Mouse (Mus musculus): Measurements from ENCODE around the gene 4930516K23Rik. TPM values are rescaled to one million over a fixed set of nuclear protein-coding genes. Genes with fewer than 3 reads are reported as not detected.

The 4930516K23Rik gene
- not detected in 2 replicates for polyA plus RNA-seq (2014; fragmentation: Nextera tagmentation; extraction: Ambion mirVana)

GRCm38 (mm10) chr7:104061345-104061744, at the start of gene 4930516K23Rik:
Gene 4930516K23Rik (minus strand): TSS chr7:104061445.
- no peak for DNase-seq (ENCODE audit: low spot score)
- no peak for ATAC-seq (replicated peaks; ENCODE audit: low FRiP score)
- H3K36me3 ChIP-seq (ENCODE audit: control insufficient read depth, insufficient read depth, low read length) = no peaks in the 10 kb centered on the region
- no peaks in the 10 kb centered on the region for H3K27me3 ChIP-seq (replicated peaks; ENCODE audit: control insufficient read depth, insufficient read depth, low read length)
- H3K9ac ChIP-seq (ENCODE audit: low read depth, low read length) = no peak within 1 kb of the TSS
- WGBS = 46% methylated on average over 2 of the region's 2 CpGs
- no peaks in the 10 kb centered on the region for H3K9me3 ChIP-seq (ENCODE audit: control insufficient read depth, low read length)
- no peaks in the 10 kb centered on the region for H3K4me1 ChIP-seq (replicated peaks; ENCODE audit: control insufficient read depth, insufficient read depth, low read length)
- no peak within 1 kb of the TSS for H3K4me2 ChIP-seq
- no peak within 1 kb of the TSS for H3K4me3 ChIP-seq (ENCODE audit: low read depth, low read length)
- no peak within 1 kb of the TSS for H3K27ac ChIP-seq (ENCODE audit: low read depth, low read length)

- Histone ChIP-seq H3K9ac (ENCODE audit: low read depth, low read length) (no peak within 1 kb of the TSS), H3K36me3 (ENCODE audit: control insufficient read depth, insufficient read depth, low read length) (no peaks in the 10 kb centered on the region), H3K27ac (ENCODE audit: low read depth, low read length) (no peak within 1 kb of the TSS), H3K9me3 (ENCODE audit: control insufficient read depth, low read length) (no peaks in the 10 kb centered on the region), H3K4me3 (ENCODE audit: low read depth, low read length) (no peak within 1 kb of the TSS), H3K4me2 (no peak within 1 kb of the TSS), H3K4me1 (replicated peaks; ENCODE audit: control insufficient read depth, insufficient read depth, low read length) (no peaks in the 10 kb centered on the region), H3K27me3 (replicated peaks; ENCODE audit: control insufficient read depth, insufficient read depth, low read length) (no peaks in the 10 kb centered on the region)
- DNase-seq (ENCODE audit: low spot score) (no peak), ATAC-seq (replicated peaks; ENCODE audit: low FRiP score) (no peak)
Measured at GRCm38 (mm10) chr7:104104757-104104972, 43.4 kb upstream of the 4930516K23Rik start, which contains the start of gene Olfr646. Gene Olfr646 (plus strand): TSS chr7:104104873.

- Histone ChIP-seq H3K27me3 (replicated peaks; ENCODE audit: control insufficient read depth, insufficient read depth, low read length) (no peaks in the 10 kb centered on the region), H3K27ac (ENCODE audit: low read depth, low read length) (no peak overlapping the region), H3K9me3 (ENCODE audit: control insufficient read depth, low read length) (no peaks in the 10 kb centered on the region), H3K36me3 (ENCODE audit: control insufficient read depth, insufficient read depth, low read length) (no peaks in the 10 kb centered on the region), H3K9ac (ENCODE audit: low read depth, low read length) (no peak overlapping the region), H3K4me3 (ENCODE audit: low read depth, low read length) (no peak overlapping the region), H3K4me1 (replicated peaks; ENCODE audit: control insufficient read depth, insufficient read depth, low read length) (no peaks in the 10 kb centered on the region), H3K4me2 (no peak overlapping the region)
- WGBS = 45% methylated on average over 4 of the region's 4 CpGs
- ATAC-seq (replicated peaks; ENCODE audit: low FRiP score) (peak; percentile 87), DNase-seq (ENCODE audit: low spot score) (no peak)
Measured at GRCm38 (mm10) chr7:104103913-104104756, 42.9 kb upstream of the 4930516K23Rik start.

- Histone ChIP-seq H3K4me2 (no peak within 1 kb of the TSS), H3K27ac (ENCODE audit: low read depth, low read length) (no peak within 1 kb of the TSS), H3K27me3 (replicated peaks; ENCODE audit: control insufficient read depth, insufficient read depth, low read length) (no peaks in the 10 kb centered on the region), H3K4me3 (ENCODE audit: low read depth, low read length) (no peak within 1 kb of the TSS), H3K9ac (ENCODE audit: low read depth, low read length) (no peak within 1 kb of the TSS), H3K4me1 (replicated peaks; ENCODE audit: control insufficient read depth, insufficient read depth, low read length) (no peaks in the 10 kb centered on the region), H3K36me3 (ENCODE audit: control insufficient read depth, insufficient read depth, low read length) (no peaks in the 10 kb centered on the region), H3K9me3 (ENCODE audit: control insufficient read depth, low read length) (no peaks in the 10 kb centered on the region)
- ATAC-seq (replicated peaks; ENCODE audit: low FRiP score) = no peak
- DNase-seq (ENCODE audit: low spot score) = no peak
- 67% methylated on average over 1 of the region's 1 CpGs for WGBS
Measured at GRCm38 (mm10) chr7:104085365-104085764, 24.1 kb upstream of the 4930516K23Rik start, which contains the start of gene Olfr645. Gene Olfr645 (minus strand): TSS chr7:104085465.

GRCm38 (mm10) chr7:104071769-104072168, 10.5 kb upstream of the 4930516K23Rik start, which contains the start of gene Olfr644:
Gene Olfr644 (minus strand): TSS chr7:104071869.
- no peaks in the 10 kb centered on the region for H3K27me3 ChIP-seq (replicated peaks; ENCODE audit: control insufficient read depth, insufficient read depth, low read length)
- no peak within 1 kb of the TSS for H3K4me2 ChIP-seq
- no peaks in the 10 kb centered on the region for H3K9me3 ChIP-seq (ENCODE audit: control insufficient read depth, low read length)
- H3K27ac ChIP-seq (ENCODE audit: low read depth, low read length) = no peak within 1 kb of the TSS
- H3K9ac ChIP-seq (ENCODE audit: low read depth, low read length) = no peak within 1 kb of the TSS
- H3K36me3 ChIP-seq (ENCODE audit: control insufficient read depth, insufficient read depth, low read length) = no peaks in the 10 kb centered on the region
- no peak within 1 kb of the TSS for H3K4me3 ChIP-seq (ENCODE audit: low read depth, low read length)
- ATAC-seq (replicated peaks; ENCODE audit: low FRiP score) (no peak), DNase-seq (ENCODE audit: low spot score) (no peak)
- 78% methylated on average over 2 of the region's 2 CpGs for WGBS
- no peaks in the 10 kb centered on the region for H3K4me1 ChIP-seq (replicated peaks; ENCODE audit: control insufficient read depth, insufficient read depth, low read length)

GRCm38 (mm10) chr7:104059215-104059614, 2.0 kb downstream of the 4930516K23Rik start:
- WGBS = 83% methylated on average over 1 of the region's 1 CpGs

GRCm38 (mm10) chr7:104052566-104052965, 8.7 kb downstream of the 4930516K23Rik start, which contains the start of gene Olfr642:
Gene Olfr642 (minus strand): TSS chr7:104052666.
- Histone ChIP-seq H3K4me3 (ENCODE audit: low read depth, low read length) (no peak within 1 kb of the TSS), H3K4me1 (replicated peaks; ENCODE audit: control insufficient read depth, insufficient read depth, low read length) (no peaks in the 10 kb centered on the region), H3K36me3 (ENCODE audit: control insufficient read depth, insufficient read depth, low read length) (no peaks in the 10 kb centered on the region), H3K9ac (ENCODE audit: low read depth, low read length) (no peak within 1 kb of the TSS), H3K4me2 (no peak within 1 kb of the TSS), H3K9me3 (ENCODE audit: control insufficient read depth, low read length) (no peaks in the 10 kb centered on the region), H3K27ac (ENCODE audit: low read depth, low read length) (no peak within 1 kb of the TSS), H3K27me3 (replicated peaks; ENCODE audit: control insufficient read depth, insufficient read depth, low read length) (no peaks in the 10 kb centered on the region)
- ATAC-seq (replicated peaks; ENCODE audit: low FRiP score) (no peak), DNase-seq (ENCODE audit: low spot score) (no peak)
- 64% methylated on average over 1 of the region's 1 CpGs for WGBS

More at GRCm38 (mm10) chr7:104059215-104059614, 2.0 kb downstream of the 4930516K23Rik start:
- Histone ChIP-seq H3K4me3 (ENCODE audit: low read depth, low read length) (no peak overlapping the region), H3K27ac (ENCODE audit: low read depth, low read length) (no peak overlapping the region), H3K9ac (ENCODE audit: low read depth, low read length) (no peak overlapping the region), H3K9me3 (ENCODE audit: control insufficient read depth, low read length) (no peaks in the 10 kb centered on the region), H3K27me3 (replicated peaks; ENCODE audit: control insufficient read depth, insufficient read depth, low read length) (no peaks in the 10 kb centered on the region), H3K4me1 (replicated peaks; ENCODE audit: control insufficient read depth, insufficient read depth, low read length) (no peaks in the 10 kb centered on the region), H3K4me2 (no peak overlapping the region), H3K36me3 (ENCODE audit: control insufficient read depth, insufficient read depth, low read length) (no peaks in the 10 kb centered on the region)
- DNase-seq (ENCODE audit: low spot score) (no peak), ATAC-seq (replicated peaks; ENCODE audit: low FRiP score) (no peak)

GRCm38 (mm10) chr7:104050745-104051144, 10.5 kb downstream of the 4930516K23Rik start:
- Histone ChIP-seq H3K36me3 (ENCODE audit: control insufficient read depth, insufficient read depth, low read length) (no peaks in the 10 kb centered on the region), H3K9me3 (ENCODE audit: control insufficient read depth, low read length) (no peaks in the 10 kb centered on the region)
- WGBS = 79% methylated on average over 4 of the region's 4 CpGs

GRCm38 (mm10) chr7:104035145-104035544, 26.1 kb downstream of the 4930516K23Rik start, which contains the start of gene Olfr641:
Gene Olfr641 (plus strand): TSS chr7:104035445.
- ATAC-seq (replicated peaks; ENCODE audit: low FRiP score) = no peak
- Histone ChIP-seq H3K4me2 (no peak within 1 kb of the TSS), H3K9ac (ENCODE audit: low read depth, low read length) (no peak within 1 kb of the TSS), H3K27me3 (replicated peaks; ENCODE audit: control insufficient read depth, insufficient read depth, low read length) (no peaks in the 10 kb centered on the region), H3K9me3 (ENCODE audit: control insufficient read depth, low read length) (no peaks in the 10 kb centered on the region), H3K4me3 (ENCODE audit: low read depth, low read length) (no peak within 1 kb of the TSS), H3K27ac (ENCODE audit: low read depth, low read length) (no peak within 1 kb of the TSS), H3K36me3 (ENCODE audit: control insufficient read depth, insufficient read depth, low read length) (no peaks in the 10 kb centered on the region), H3K4me1 (replicated peaks; ENCODE audit: control insufficient read depth, insufficient read depth, low read length) (no peaks in the 10 kb centered on the region)
- no peak for DNase-seq (ENCODE audit: low spot score)
- 63% methylated on average over 1 of the region's 1 CpGs for WGBS

More at GRCm38 (mm10) chr7:104050745-104051144, 10.5 kb downstream of the 4930516K23Rik start:
- DNase-seq (ENCODE audit: low spot score) = no peak
- no peak overlapping the region for H3K9ac ChIP-seq (ENCODE audit: low read depth, low read length)
- no peak for ATAC-seq (replicated peaks; ENCODE audit: low FRiP score)
- H3K4me3 ChIP-seq (ENCODE audit: low read depth, low read length) = no peak overlapping the region
- H3K4me2 ChIP-seq = no peak overlapping the region
- H3K27ac ChIP-seq (ENCODE audit: low read depth, low read length) = no peak overlapping the region
- no peaks in the 10 kb centered on the region for H3K4me1 ChIP-seq (replicated peaks; ENCODE audit: control insufficient read depth, insufficient read depth, low read length)
- no peaks in the 10 kb centered on the region for H3K27me3 ChIP-seq (replicated peaks; ENCODE audit: control insufficient read depth, insufficient read depth, low read length)

Measured in liver, embryonic 11.5 days (tissue).